Mouse (Mus musculus) brain, embryonic 14.5 days (tissue): ENCODE results near the gene Snx14.

Experiments used
- CTCF ChIP-seq: fragments of 200-500 bp; IDR thresholded peaks from 2 replicates; pipeline ENCODE4 v1.5.1; 2012; ENCODE audit warnings: inconsistent platforms, mild to moderate bottlenecking, moderate library complexity, borderline replicate concordance; ENCODE audit not compliant: insufficient read depth, insufficient read length; ENCODE audit errors: extremely low read depth
- POLR2A ChIP-seq: fragments of 200-500 bp; IDR thresholded peaks from 2 replicates; pipeline ENCODE4 v1.6.1; 2012; ENCODE audit warnings: mild to moderate bottlenecking, inconsistent platforms, borderline replicate concordance; ENCODE audit not compliant: poor library complexity, insufficient read depth, insufficient read length, severe bottlenecking; ENCODE audit errors: extremely low read depth

DNA sequence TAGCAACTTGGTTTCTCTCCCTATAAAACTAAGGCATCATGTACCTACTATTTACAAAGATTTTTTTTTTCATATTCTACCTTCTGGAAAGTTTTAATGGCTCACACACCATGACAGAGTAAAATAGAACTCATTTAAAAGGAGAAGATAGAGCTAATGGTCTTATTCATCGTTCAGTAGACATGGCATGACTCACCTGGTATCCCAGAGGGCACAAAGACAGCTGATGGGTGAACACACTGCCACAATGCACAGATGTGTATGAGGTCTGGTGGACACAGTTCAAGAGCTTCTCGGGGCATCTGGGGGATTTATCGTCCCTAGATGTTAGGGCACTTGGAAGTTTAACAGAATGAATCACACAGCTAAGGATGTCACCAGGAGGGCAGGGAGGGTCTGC is 97.9 kb downstream of the Snx14 start:
- TF ChIP-seq CTCF (no peak), POLR2A (no peak)
